Mouse (Mus musculus) intestine, embryonic 14.5 days (tissue): Measurements from ENCODE around the gene Flot1. TPM values are rescaled to one million over a fixed set of nuclear protein-coding genes. Genes with fewer than 3 reads are reported as not detected.

ENCODE experiments used
- ATAC-seq: fragments of 200-750 bp; cut with Nextera tagmentation; replicated peaks from 2 replicates; pipeline ENCODE4 v1.8.0; 2017; ENCODE audit warnings: low read depth, moderate number of reproducible peaks, moderate TSS enrichment, moderate library complexity; ENCODE audit not compliant: low FRiP score, low TSS enrichment
- DNase-seq: peaks from one replicate; pipeline ENCODE4 v3.0.0-alpha.2; 2018; ENCODE audit warnings: low spot score
- H3K27ac ChIP-seq: fragments of 300-500 bp; sonication (generic); 2 replicates; pipeline ENCODE4 v1.5.1; 2014; ENCODE audit warnings: low read depth, mild to moderate bottlenecking, control low read depth
- H3K27me3 ChIP-seq: fragments of 300-500 bp; sonication (generic); replicated peaks from 2 replicates; pipeline ENCODE4 v1.6.1; 2014; ENCODE audit warnings: low read length, control low read depth; ENCODE audit not compliant: control insufficient read depth, insufficient read depth
- H3K36me3 ChIP-seq: fragments of 300-500 bp; sonication (generic); 2 replicates; pipeline ENCODE4 v1.6.1; 2014; ENCODE audit warnings: low read length, control low read depth; ENCODE audit not compliant: control insufficient read depth, insufficient read depth
- H3K4me1 ChIP-seq: fragments of 300-500 bp; sonication (generic); replicated peaks from 2 replicates; pipeline ENCODE4 v1.6.1; 2014; ENCODE audit warnings: low read length, control low read depth, mixed read lengths; ENCODE audit not compliant: control insufficient read depth, insufficient read depth
- H3K4me2 ChIP-seq: fragments of 300-500 bp; sonication (generic); 2 replicates; pipeline ENCODE4 v1.6.1; 2014; ENCODE audit warnings: low read length
- H3K4me3 ChIP-seq: fragments of 300-500 bp; sonication (generic); 2 replicates; pipeline ENCODE4 v1.5.1; 2014; ENCODE audit warnings: low read depth, low read length, control low read depth, mixed read lengths
- H3K9ac ChIP-seq: fragments of 300-500 bp; sonication (generic); 2 replicates; pipeline ENCODE4 v1.6.1; 2014; ENCODE audit warnings: mild to moderate bottlenecking, low read length
- H3K9me3 ChIP-seq: fragments of 300-500 bp; sonication (generic); 2 replicates; pipeline ENCODE4 v1.6.1; 2016; ENCODE audit warnings: low read length, control low read depth; ENCODE audit not compliant: control insufficient read depth
- WGBS: fragments of 180-500 bp; shearing (Covaris S2); extraction: QIAGEN DNeasy Blood & Tissue Kit; methylation state at CpG from one replicate; pipeline ENCODE4 v1.1.7; 2014; 5-methylcytosine and 5-hydroxymethylcytosine counted together
- polyA plus RNA-seq: library from polyadenylated mRNA; unstranded; fragments of >200 nt; fragmentation: Nextera tagmentation; extraction: Ambion mirVana; gene quantifications from 2 replicates; pipeline ENCODE4 v1.2.1, GENCODE M21; 2014

Flot1 gene
- polyA plus RNA-seq, 1 experiment from 2014 or later, result 42.5 TPM

DNA sequence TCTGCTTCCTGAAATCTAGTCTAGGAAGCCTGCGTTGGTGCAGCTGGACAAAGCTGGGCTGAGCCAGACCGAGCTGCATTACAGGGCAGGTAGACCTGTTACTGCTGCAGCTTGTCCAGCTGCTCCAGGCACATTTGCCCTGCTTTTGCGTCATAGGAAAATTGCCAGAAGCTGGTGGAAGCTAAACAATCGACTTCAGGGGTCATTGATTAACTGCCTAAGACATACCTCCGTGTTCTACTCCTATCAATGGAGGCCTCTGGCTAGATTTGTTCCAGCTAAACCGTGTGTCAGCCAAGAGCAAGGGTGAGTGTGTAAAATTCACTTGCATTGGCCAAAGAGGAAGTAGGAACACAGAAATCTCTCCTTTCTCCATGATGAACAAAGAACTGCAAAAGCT is 8.4 kb upstream of the Flot1 start:
- ATAC-seq (no peak), DNase-seq (no peak)
- H3K9ac ChIP-seq, result no peak overlapping the region
- H3K4me3 ChIP-seq, result no peak overlapping the region
- peak overlapping the region; percentile 43 for H3K27ac ChIP-seq
- H3K9me3 ChIP-seq, result no peaks in the 10 kb centered on the region
- WGBS, result 22% methylated on average over 6 of the region's 6 CpGs
- H3K36me3 ChIP-seq, result no peaks in the 10 kb centered on the region
- no peak overlapping the region for H3K4me2 ChIP-seq
- peaks cover 31% of the 10 kb centered on the region for H3K4me1 ChIP-seq
- H3K27me3 ChIP-seq, result no peaks in the 10 kb centered on the region

DNA sequence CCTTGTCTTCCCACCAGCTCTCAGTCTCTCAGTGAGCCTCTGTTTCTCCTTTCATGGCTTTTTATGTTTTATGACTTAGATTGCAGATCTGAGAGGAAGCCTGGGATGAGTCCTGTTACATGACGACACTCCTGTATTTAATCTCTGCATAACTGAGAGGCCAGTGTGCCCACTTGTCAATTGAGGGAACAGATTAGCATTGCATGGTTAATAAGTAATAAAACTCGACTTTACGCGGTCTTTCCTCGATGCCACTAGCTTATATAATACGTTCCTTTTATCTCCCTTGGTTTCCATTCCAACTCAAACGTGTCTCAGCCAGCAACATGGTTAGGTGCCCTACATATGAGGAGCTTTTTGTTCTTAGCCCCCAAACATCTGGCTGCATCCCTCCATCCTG is 7.2 kb upstream of the Flot1 start:
- H3K4me2 ChIP-seq, result no peak overlapping the region
- ATAC-seq (no peak), DNase-seq (no peak)
- 0 out of 2 replicates have a peak overlapping the region, but pooled peaks have one; percentile 12 for H3K27ac ChIP-seq
- no peak overlapping the region for H3K9ac ChIP-seq
- H3K27me3 ChIP-seq, result no peaks in the 10 kb centered on the region
- WGBS, result 57% methylated on average over 7 of the region's 7 CpGs
- H3K36me3 ChIP-seq, result no peaks in the 10 kb centered on the region
- H3K4me1 ChIP-seq, result peaks cover 32% of the 10 kb centered on the region
- no peak overlapping the region for H3K4me3 ChIP-seq
- H3K9me3 ChIP-seq, result no peaks in the 10 kb centered on the region

DNA sequence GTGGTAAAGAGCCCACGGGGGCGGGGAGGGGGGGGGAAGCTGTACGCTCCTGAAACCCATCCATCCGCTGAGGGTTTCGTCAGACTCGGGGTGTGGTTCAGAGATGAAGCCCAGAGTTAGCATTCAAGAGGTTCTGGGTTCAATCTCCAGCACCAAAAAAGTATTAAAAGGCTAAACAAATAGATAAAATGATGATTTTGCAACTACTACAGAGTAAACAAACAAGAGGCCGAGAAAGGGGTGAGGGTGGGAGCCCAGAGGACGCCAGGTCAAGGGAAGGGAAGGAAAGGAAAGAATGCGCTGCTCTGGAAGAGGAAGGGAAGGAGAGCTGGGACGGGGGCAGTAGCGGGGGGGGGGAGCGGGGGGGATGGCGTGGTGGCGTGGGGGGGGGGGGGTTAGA is 6.3 kb upstream of the Flot1 start:
- ATAC-seq (no peak), DNase-seq (no peak)
- no peaks in the 10 kb centered on the region for H3K27me3 ChIP-seq
- no peak overlapping the region for H3K9ac ChIP-seq
- no peaks in the 10 kb centered on the region for H3K36me3 ChIP-seq
- H3K27ac ChIP-seq, result no peak overlapping the region
- no peaks in the 10 kb centered on the region for H3K9me3 ChIP-seq
- H3K4me2 ChIP-seq, result no peak overlapping the region
- 49% methylated on average over 10 of the region's 14 CpGs for WGBS
- H3K4me1 ChIP-seq, result peaks cover 37% of the 10 kb centered on the region
- no peak overlapping the region for H3K4me3 ChIP-seq

DNA sequence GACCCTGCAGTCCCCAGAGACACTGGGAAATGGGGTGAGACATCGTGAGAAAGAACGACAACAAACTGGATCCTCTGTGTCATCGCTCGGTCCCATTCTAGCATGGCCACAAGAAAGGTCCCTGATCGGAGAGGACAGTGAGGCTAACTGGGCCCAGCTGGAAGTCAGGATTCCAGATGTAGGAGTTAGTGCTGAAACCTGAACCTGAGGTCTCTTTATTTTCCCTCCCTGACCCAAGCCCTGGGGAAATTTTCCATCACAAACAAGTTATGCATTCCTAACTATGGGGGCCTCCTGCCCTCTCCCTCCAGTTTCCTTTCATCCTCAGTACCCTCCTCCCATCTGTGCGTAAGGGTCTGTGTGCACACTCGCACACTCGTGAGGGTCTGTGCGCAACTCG is 5.8 kb upstream of the Flot1 start:
- DNase-seq (no peak), ATAC-seq (no peak)
- WGBS, result 64% methylated on average over 10 of the region's 10 CpGs
- no peak overlapping the region for H3K4me3 ChIP-seq
- H3K36me3 ChIP-seq, result no peaks in the 10 kb centered on the region
- no peak overlapping the region for H3K9ac ChIP-seq
- no peak overlapping the region for H3K27ac ChIP-seq
- no peaks in the 10 kb centered on the region for H3K27me3 ChIP-seq
- no peak overlapping the region for H3K4me2 ChIP-seq
- H3K4me1 ChIP-seq, result peaks cover 38% of the 10 kb centered on the region
- no peaks in the 10 kb centered on the region for H3K9me3 ChIP-seq

DNA sequence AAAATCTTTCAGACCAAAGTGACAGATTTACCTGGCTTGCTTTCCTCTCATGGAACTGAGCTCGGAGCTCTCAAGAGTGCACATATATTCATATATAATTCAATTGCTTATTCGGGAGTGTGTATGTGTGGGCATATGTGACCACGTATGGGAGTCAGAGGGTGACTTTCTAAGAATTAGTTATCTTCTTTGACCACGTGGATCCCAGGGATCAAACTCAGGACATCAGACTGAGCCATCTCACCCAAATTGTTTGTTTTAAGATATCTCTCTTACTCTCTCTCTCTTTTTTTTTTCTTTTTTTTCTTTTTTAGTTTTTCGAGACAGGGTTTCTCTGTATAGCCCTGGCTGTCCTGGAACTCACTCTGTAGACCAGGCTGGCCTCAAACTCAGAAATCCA is 2.9 kb upstream of the Flot1 start:
- Histone ChIP-seq H3K4me2 (no peak overlapping the region), H3K9ac (no peak overlapping the region), H3K4me3 (no peak overlapping the region), H3K9me3 (no peaks in the 10 kb centered on the region), H3K27ac (no peak overlapping the region), H3K4me1 (peaks cover 28% of the 10 kb centered on the region), H3K36me3 (0 out of 2 replicates have a peak, but pooled peaks cover 2% of the 10 kb centered on the region), H3K27me3 (no peaks in the 10 kb centered on the region)
- ATAC-seq (no peak), DNase-seq (no peak)
- WGBS, result 78% methylated on average over 5 of the region's 5 CpGs

DNA sequence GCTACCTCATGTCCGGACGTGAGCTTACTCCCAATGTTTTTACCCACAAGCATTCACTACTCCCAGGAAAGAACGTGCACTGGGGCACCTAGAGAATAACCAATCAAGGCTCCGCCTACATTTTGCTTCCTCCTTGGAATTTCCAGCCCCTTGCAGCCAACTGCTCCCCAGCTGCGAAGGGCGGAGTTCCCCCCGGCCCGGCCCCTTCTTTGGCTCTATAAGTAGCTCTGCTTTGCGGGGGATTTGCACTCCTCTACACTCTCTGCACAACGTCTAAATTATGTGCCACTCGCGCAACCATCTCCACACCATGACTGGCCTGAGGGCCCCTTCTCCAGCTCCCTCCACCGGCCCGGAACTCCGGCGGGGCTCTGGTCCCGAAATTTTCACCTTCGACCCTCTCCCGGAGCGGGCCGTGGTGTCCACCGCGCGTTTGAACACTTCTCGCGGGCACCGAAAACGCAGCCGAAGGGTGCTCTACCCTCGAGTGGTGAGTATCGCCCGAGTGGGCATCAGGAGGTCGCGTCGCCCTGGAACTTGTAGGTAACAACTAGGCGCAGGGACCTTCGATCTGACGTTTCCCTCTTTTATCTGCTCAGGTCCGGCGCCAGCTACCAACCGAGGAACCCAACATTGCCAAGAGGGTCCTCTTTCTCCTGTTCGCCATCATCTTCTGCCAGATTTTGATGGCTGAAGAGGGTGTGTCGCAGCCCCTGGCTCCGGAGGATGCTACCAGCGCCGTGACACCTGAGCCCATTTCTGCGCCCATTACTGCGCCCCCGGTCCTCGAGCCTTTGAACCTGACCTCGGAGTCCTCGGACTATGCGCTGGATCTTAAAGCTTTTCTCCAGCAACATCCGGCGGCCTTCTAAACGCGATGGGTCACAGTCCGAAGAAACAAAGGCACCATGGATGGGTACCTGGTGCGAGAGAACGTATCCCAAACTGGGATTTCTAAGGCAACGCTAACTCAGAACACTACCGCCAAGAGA is 1.3 kb upstream of the Flot1 start, which contains the start of gene Ier3:
TSS of gene Ier3 (plus strand) at position 246 of the 992 bp plus-strand sequence.
- Histone ChIP-seq H3K27me3 (no peaks in the 10 kb centered on the region), H3K4me3 (peak within 1 kb of the TSS; percentile 65), H3K9me3 (no peaks in the 10 kb centered on the region), H3K27ac (peak within 1 kb of the TSS; percentile 54; the same call in 1 of the 2 replicates), H3K36me3 (peaks cover 18% of the 10 kb centered on the region), H3K9ac (peak within 1 kb of the TSS; percentile 64), H3K4me2 (peak within 1 kb of the TSS; percentile 98), H3K4me1 (peaks cover 19% of the 10 kb centered on the region)
- under 1% methylated on average over 62 of the region's 62 CpGs for WGBS
- peak; percentile 56 for ATAC-seq
- DNase-seq, result peak; percentile 91

DNA sequence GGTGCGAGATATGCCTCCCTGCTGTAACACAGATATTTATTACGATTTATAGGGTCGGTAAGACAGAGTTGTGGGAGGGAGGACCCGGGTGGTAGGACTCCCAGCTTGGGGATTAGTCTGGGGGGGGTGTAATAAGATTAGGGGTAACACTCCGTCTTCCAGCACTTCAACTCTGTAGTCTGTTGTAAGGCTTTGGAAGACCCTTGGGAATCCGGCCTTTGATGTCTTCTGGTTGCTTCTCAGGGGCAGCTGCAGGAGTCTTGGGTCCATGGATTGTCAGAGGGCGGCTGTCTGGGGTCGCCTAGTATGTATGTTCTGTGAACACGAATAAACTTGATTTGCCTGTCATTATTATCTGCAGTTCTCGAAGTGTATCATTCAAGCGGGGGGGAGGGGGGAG is 466 bp upstream of the Flot1 start:
- WGBS, result 3% methylated on average over 11 of the region's 11 CpGs
- no peaks in the 10 kb centered on the region for H3K27me3 ChIP-seq
- DNase-seq (no peak), ATAC-seq (no peak; the same call in 1 of the 2 replicates)
- H3K9me3 ChIP-seq, result no peaks in the 10 kb centered on the region
- H3K4me2 ChIP-seq, result peak overlapping the region; percentile 98
- H3K4me3 ChIP-seq, result peak overlapping the region; percentile 65
- H3K4me1 ChIP-seq, result peaks cover 11% of the 10 kb centered on the region; the same call in 1 of the 2 replicates
- peaks cover 26% of the 10 kb centered on the region for H3K36me3 ChIP-seq
- peak overlapping the region; percentile 54; the same call in 1 of the 2 replicates for H3K27ac ChIP-seq
- peak overlapping the region; percentile 64 for H3K9ac ChIP-seq

DNA sequence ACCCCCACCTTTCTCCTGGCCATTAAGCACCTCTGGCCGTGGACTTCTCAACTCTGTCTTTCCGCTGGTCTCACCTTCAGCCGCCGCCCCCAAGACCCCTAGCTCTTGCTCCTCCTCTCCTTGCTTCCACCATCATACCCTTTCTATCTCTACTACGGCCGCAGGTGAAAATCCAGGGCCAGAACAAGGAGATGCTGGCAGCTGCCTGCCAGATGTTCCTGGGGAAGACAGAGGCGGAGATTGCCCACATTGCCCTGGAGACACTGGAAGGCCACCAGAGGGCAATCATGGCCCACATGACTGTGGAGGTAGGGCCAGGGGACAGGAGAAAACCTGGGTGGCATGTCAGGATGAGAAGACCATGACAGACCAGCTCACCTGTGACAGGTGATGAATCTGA is 1.4 kb downstream of the Flot1 start:
- H3K36me3 ChIP-seq, result peaks cover 41% of the 10 kb centered on the region
- no peak overlapping the region for H3K9ac ChIP-seq
- H3K9me3 ChIP-seq, result no peaks in the 10 kb centered on the region
- no peak overlapping the region for H3K27ac ChIP-seq
- DNase-seq (no peak), ATAC-seq (no peak)
- WGBS, result 66% methylated on average over 7 of the region's 7 CpGs
- peaks cover 11% of the 10 kb centered on the region; the same call in 1 of the 2 replicates for H3K4me1 ChIP-seq
- no peak overlapping the region for H3K4me3 ChIP-seq
- no peaks in the 10 kb centered on the region for H3K27me3 ChIP-seq
- no peak overlapping the region for H3K4me2 ChIP-seq
